Mouse (Mus musculus): ENCODE measurements around the gene Gm5105.

Gene Gm5105

GRCm38 (mm10) chr3:138067288-138067687 is at the start of gene Gm5105:
Gene Gm5105 (minus strand): TSS chr3:138067388.
- no peak for DNase-seq (ENCODE audit: low read depth, low spot score)

GRCm38 (mm10) chr3:138116871-138117270 is 49.7 kb upstream of the Gm5105 start:
- DNase-seq (ENCODE audit: low read depth, low spot score): no peak

GRCm38 (mm10) chr3:138114106-138114505 is 46.9 kb upstream of the Gm5105 start:
- DNase-seq (ENCODE audit: low read depth, low spot score): no peak

- DNase-seq (ENCODE audit: low read depth, low spot score): no peak
Measured at GRCm38 (mm10) chr3:138110910-138111782, 44.0 kb upstream of the Gm5105 start.

- no peak for DNase-seq (ENCODE audit: low read depth, low spot score)
Measured at GRCm38 (mm10) chr3:138106887-138107286, 39.7 kb upstream of the Gm5105 start.

GRCm38 (mm10) chr3:138105056-138105455 is 37.9 kb upstream of the Gm5105 start:
- no peak for DNase-seq (ENCODE audit: low read depth, low spot score)

- no peak for DNase-seq (ENCODE audit: low read depth, low spot score)
Measured at GRCm38 (mm10) chr3:138103690-138104089, 36.5 kb upstream of the Gm5105 start.

GRCm38 (mm10) chr3:138101936-138102335 is 34.7 kb upstream of the Gm5105 start:
- no peak for DNase-seq (ENCODE audit: low read depth, low spot score)

GRCm38 (mm10) chr3:138097718-138098117 is 30.5 kb upstream of the Gm5105 start:
- no peak for DNase-seq (ENCODE audit: low read depth, low spot score)

- DNase-seq (ENCODE audit: low read depth, low spot score): no peak
Measured at GRCm38 (mm10) chr3:138096263-138097028, 29.3 kb upstream of the Gm5105 start.

- DNase-seq (ENCODE audit: low read depth, low spot score): no peak
Measured at GRCm38 (mm10) chr3:138095718-138096117, 28.5 kb upstream of the Gm5105 start.

- no peak for DNase-seq (ENCODE audit: low read depth, low spot score)
Measured at GRCm38 (mm10) chr3:138095301-138095700, 28.1 kb upstream of the Gm5105 start.

- no peak for DNase-seq (ENCODE audit: low read depth, low spot score)
Measured at GRCm38 (mm10) chr3:138083896-138084295, 16.7 kb upstream of the Gm5105 start.

GRCm38 (mm10) chr3:138083073-138083637 is 16.0 kb upstream of the Gm5105 start:
- DNase-seq (ENCODE audit: low read depth, low spot score): no peak

GRCm38 (mm10) chr3:138078701-138079100 is 11.5 kb upstream of the Gm5105 start:
- no peak for DNase-seq (ENCODE audit: low read depth, low spot score)

GRCm38 (mm10) chr3:138077476-138078340 is 10.5 kb upstream of the Gm5105 start:
- DNase-seq (ENCODE audit: low read depth, low spot score): no peak

GRCm38 (mm10) chr3:138075209-138075608 is 8.0 kb upstream of the Gm5105 start:
- DNase-seq (ENCODE audit: low read depth, low spot score): no peak

GRCm38 (mm10) chr3:138074214-138074613 is 7.0 kb upstream of the Gm5105 start:
- no peak for DNase-seq (ENCODE audit: low read depth, low spot score)

- DNase-seq (ENCODE audit: low read depth, low spot score): no peak
Measured at GRCm38 (mm10) chr3:138071476-138072073, 4.4 kb upstream of the Gm5105 start.

GRCm38 (mm10) chr3:138071004-138071403 is 3.8 kb upstream of the Gm5105 start:
- no peak for DNase-seq (ENCODE audit: low read depth, low spot score)
